Mouse (Mus musculus) olfactory bulb, adult 2 months (tissue): ENCODE results near the gene Mcrip1.

Source experiments
- CTCF ChIP-seq: fragments of 200-500 bp; IDR thresholded peaks from 2 replicates; pipeline ENCODE4 v1.5.1; 2012; ENCODE audit warnings: low read depth, mild to moderate bottlenecking, low read length, moderate library complexity; ENCODE audit not compliant: insufficient read depth
- POLR2A ChIP-seq: fragments of 200-500 bp; IDR thresholded peaks from 2 replicates; pipeline ENCODE4 v1.6.1; 2012; ENCODE audit warnings: mild to moderate bottlenecking, low read depth, low read length, moderate library complexity; ENCODE audit not compliant: insufficient read depth

DNA sequence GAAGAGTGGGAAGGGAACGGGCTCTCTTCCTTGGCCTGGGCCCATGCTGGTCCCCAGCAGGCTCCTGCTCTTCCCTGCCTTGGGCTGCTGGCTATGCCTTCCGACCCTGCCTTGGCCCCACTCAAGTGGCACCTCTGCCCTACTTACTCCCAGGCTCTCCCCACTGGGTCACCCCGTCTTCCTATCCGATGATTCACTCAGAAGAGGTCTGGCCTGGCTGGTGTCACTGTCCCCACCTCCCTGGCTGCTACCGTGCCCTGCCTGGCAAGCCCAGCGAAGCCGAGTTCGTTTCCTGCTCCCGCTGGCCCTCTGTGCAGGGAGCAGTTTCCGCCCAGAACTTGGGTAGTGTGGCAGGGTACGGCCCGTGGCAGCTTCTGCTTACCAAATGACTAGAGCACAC is 51.3 kb downstream of the Mcrip1 start:
- TF ChIP-seq POLR2A: no peak
- TF ChIP-seq CTCF: no peak
